In the genomic region with DNA sequence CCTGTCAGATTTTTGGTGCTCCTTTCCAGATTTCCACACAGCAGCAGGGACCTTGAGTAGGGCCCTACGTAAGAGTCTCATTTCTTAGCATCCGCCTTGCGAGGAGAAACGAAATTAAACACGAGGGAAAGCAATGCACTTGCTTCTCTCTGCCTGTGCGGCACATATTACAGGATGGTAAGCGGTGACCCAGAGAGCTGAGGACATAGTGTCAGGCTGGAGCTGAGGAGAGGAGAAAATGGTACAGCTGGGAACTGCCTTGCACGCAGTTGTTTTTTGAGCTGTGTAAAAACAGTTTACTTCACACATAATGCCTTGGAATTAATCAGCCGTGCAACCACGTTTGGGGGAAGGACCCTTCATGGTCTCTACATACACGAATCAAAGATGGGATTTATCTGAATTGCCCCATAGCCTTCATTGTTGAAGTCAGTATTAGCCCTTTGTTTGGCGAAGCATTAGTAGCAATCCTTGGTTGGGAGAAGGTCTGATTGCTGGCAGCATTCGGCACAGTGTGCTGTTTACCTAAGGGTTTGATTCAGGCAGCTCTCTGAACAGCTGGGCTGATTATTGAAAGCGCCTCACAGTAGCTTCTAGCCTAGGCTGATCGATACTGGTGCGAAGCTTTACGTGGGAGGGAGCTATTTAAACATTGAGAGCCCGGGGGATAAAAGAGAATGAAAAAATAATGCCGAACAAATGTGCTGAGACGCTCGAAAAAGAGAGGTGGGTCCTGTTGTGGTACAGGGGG, we compare ENCODE assay signal across 9 mouse cellular contexts.
DNase-seq lines count a peak whose midpoint lies in the region; ATAC-seq and TF ChIP-seq lines count a peak whose summit lies in the region.
"Had no signal": no experiment of that assay in that cellular context is flagged by ENCODE, and none has a peak within 500 bp of the region (broad histone marks: within the 10 kb centered on the region; RNA-seq: fewer than 3 reads in every experiment).

No protein-coding gene starts in this region.

- peak overlapping the region; percentile 13; the same call in 1 of the 2 replicates for H3K27ac ChIP-seq in hindbrain, embryonic 10.5 days
- no peak overlapping the region for H3K27ac ChIP-seq in hindbrain, postnatal 0 days
- H3K27ac ChIP-seq in lung, postnatal 0 days (ENCODE audit: low read length), result no peak overlapping the region
- peak overlapping the region; percentile 74 for H3K27ac ChIP-seq in midbrain, embryonic 10.5 days (replicated peaks)
- H3K27ac ChIP-seq in stomach, embryonic 16.5 days (ENCODE audit: low read length), result no peak overlapping the region
- H3K27ac ChIP-seq: macrophage had no signal

- DNase-seq in hindbrain, embryonic 10.5 days (ENCODE audit: low spot score), result no peak
- no peak for DNase-seq in hindbrain, postnatal 0 days (ENCODE audit: low spot score)
- peak; percentile 27 for DNase-seq in lung, postnatal 0 days (ENCODE audit: low spot score)
- DNase-seq in lung, postnatal 4 days, result no peak
- DNase-seq in midbrain, embryonic 10.5 days (ENCODE audit: low spot score), result no peak
- no peak for DNase-seq in heart, postnatal 10 days
- DNase-seq in right cerebral cortex, postnatal 4 days, result no peak

- H3K4me2 ChIP-seq in hindbrain, postnatal 0 days (ENCODE audit: low read depth, low read length), result no peak overlapping the region
- 0 out of 2 replicates have a peak overlapping the region, but pooled peaks have one; percentile 14 for H3K4me2 ChIP-seq in lung, postnatal 0 days (replicated peaks; ENCODE audit: low read depth, low read length)
- H3K4me2 ChIP-seq in stomach, embryonic 16.5 days (ENCODE audit: low read depth, low read length), result peak overlapping the region; percentile 34

- 70% methylated on average over 21 of the region's 21 CpGs for WGBS in hindbrain, embryonic 10.5 days
- WGBS in hindbrain, postnatal 0 days, result 47% methylated on average over 21 of the region's 21 CpGs
- WGBS in lung, postnatal 0 days, result 54% methylated on average over 21 of the region's 21 CpGs
- 49% methylated on average over 21 of the region's 21 CpGs for WGBS in midbrain, embryonic 10.5 days
- WGBS in stomach, embryonic 16.5 days, result 39% methylated on average over 21 of the region's 21 CpGs

- no peaks in the 10 kb centered on the region for H3K27me3 ChIP-seq in hindbrain, embryonic 10.5 days (ENCODE audit: insufficient read depth, poor library complexity, severe bottlenecking)
- H3K27me3 ChIP-seq in hindbrain, postnatal 0 days (ENCODE audit: insufficient read depth, low read length), result no peaks in the 10 kb centered on the region
- no peaks in the 10 kb centered on the region for H3K27me3 ChIP-seq in lung, postnatal 0 days (replicated peaks; ENCODE audit: insufficient read depth, low read length)
- H3K27me3 ChIP-seq in midbrain, embryonic 10.5 days (ENCODE audit: low read depth, poor library complexity, severe bottlenecking), result no peaks in the 10 kb centered on the region
- H3K27me3 ChIP-seq in stomach, embryonic 16.5 days (ENCODE audit: control insufficient read depth, insufficient read depth, low read length), result no peaks in the 10 kb centered on the region

- no peak for TF ChIP-seq EP300 in lung, postnatal 0 days (IDR thresholded peaks at IDR 0.05)

- no peak overlapping the region for H3K4me3 ChIP-seq in hindbrain, embryonic 10.5 days
- no peak overlapping the region for H3K4me3 ChIP-seq in hindbrain, postnatal 0 days (ENCODE audit: low read length)
- no peak overlapping the region for H3K4me3 ChIP-seq in lung, postnatal 0 days (ENCODE audit: low read depth, low read length)
- H3K4me3 ChIP-seq in midbrain, embryonic 10.5 days, result peak overlapping the region; percentile 16
- H3K4me3 ChIP-seq in stomach, embryonic 16.5 days (replicated peaks; ENCODE audit: low read length), result peak overlapping the region; percentile 13

- peaks cover 17% of the 10 kb centered on the region for H3K4me1 ChIP-seq in hindbrain, embryonic 10.5 days (replicated peaks)
- H3K4me1 ChIP-seq in hindbrain, postnatal 0 days (ENCODE audit: insufficient read depth, low read length), result no peaks in the 10 kb centered on the region
- no peaks in the 10 kb centered on the region for H3K4me1 ChIP-seq in lung, postnatal 0 days (ENCODE audit: insufficient read depth, low read depth, low read length)
- peaks cover 49% of the 10 kb centered on the region for H3K4me1 ChIP-seq in midbrain, embryonic 10.5 days
- H3K4me1 ChIP-seq in stomach, embryonic 16.5 days (ENCODE audit: control insufficient read depth, insufficient read depth, low read length), result peaks cover 18% of the 10 kb centered on the region

- intact Hi-C loops in heart, postnatal 10 days (cut with DNase I), result no loop called here

- H3K9ac ChIP-seq in hindbrain, postnatal 0 days (replicated peaks; ENCODE audit: low read length), result no peak overlapping the region; the same call in 1 of the 2 replicates
- H3K9ac ChIP-seq in lung, postnatal 0 days (replicated peaks; ENCODE audit: low read depth), result no peak overlapping the region
- no peak overlapping the region for H3K9ac ChIP-seq in stomach, embryonic 16.5 days (ENCODE audit: low read length)

- H3K36me3 ChIP-seq in hindbrain, embryonic 10.5 days, result no peaks in the 10 kb centered on the region
- H3K36me3 ChIP-seq in hindbrain, postnatal 0 days (ENCODE audit: insufficient read depth, low read length), result no peaks in the 10 kb centered on the region
- H3K36me3 ChIP-seq in lung, postnatal 0 days (ENCODE audit: insufficient read depth, low read length), result no peaks in the 10 kb centered on the region
- no peaks in the 10 kb centered on the region for H3K36me3 ChIP-seq in midbrain, embryonic 10.5 days
- H3K36me3 ChIP-seq in stomach, embryonic 16.5 days (ENCODE audit: control insufficient read depth, insufficient read depth, low read length), result no peaks in the 10 kb centered on the region

- no peak for TF ChIP-seq CTCF in hindbrain, postnatal 0 days (IDR thresholded peaks at IDR 0.05; ENCODE audit: low read depth)
- TF ChIP-seq CTCF in lung, postnatal 0 days (IDR thresholded peaks at IDR 0.05), result no peak

- no peak for ATAC-seq in hindbrain, postnatal 0 days
- ATAC-seq in lung, postnatal 0 days, result peak; percentile 25; the same call in 1 of the 2 replicates
- no peak for ATAC-seq in stomach, embryonic 16.5 days (ENCODE audit: insufficient read depth, low FRiP score)

- no peaks in the 10 kb centered on the region for H3K9me3 ChIP-seq in hindbrain, embryonic 10.5 days
- H3K9me3 ChIP-seq in hindbrain, postnatal 0 days (ENCODE audit: low read length), result no peaks in the 10 kb centered on the region
- H3K9me3 ChIP-seq in lung, postnatal 0 days (ENCODE audit: low read length), result no peaks in the 10 kb centered on the region
- no peaks in the 10 kb centered on the region for H3K9me3 ChIP-seq in midbrain, embryonic 10.5 days (replicated peaks)
- H3K9me3 ChIP-seq in stomach, embryonic 16.5 days (replicated peaks; ENCODE audit: control insufficient read depth, low read length), result no peaks in the 10 kb centered on the region

Comparison
In these comparisons a context has a peak if more than half of its experiments do, and no peak if none do; other contexts are left out.
1. H3K27ac ChIP-seq: peak in hindbrain, embryonic 10.5 days (single experiment) and midbrain, embryonic 10.5 days (single experiment); none in hindbrain, postnatal 0 days (single experiment), lung, postnatal 0 days (single experiment) and stomach, embryonic 16.5 days (single experiment).
2. H3K4me3 ChIP-seq: peak in midbrain, embryonic 10.5 days (single experiment) and stomach, embryonic 16.5 days (single experiment); none in hindbrain, embryonic 10.5 days (single experiment), hindbrain, postnatal 0 days (single experiment) and lung, postnatal 0 days (single experiment).